Mouse (Mus musculus) E14TG2a.4 (cell line): ENCODE data around the gene Edaradd.

Experiments
- NANOG ChIP-seq: IDR thresholded peaks from 2 replicates; pipeline ENCODE4 v1.6.1; 2014; ENCODE audit warnings: borderline replicate concordance, low read length, mixed read lengths
- POU5F1 ChIP-seq: IDR thresholded peaks from 2 replicates; pipeline ENCODE4 v1.6.1; 2014; ENCODE audit warnings: low read length, borderline replicate concordance

GRCm38 (mm10) chr13:12473724-12474378 is 46.4 kb downstream of the Edaradd start:
- TF ChIP-seq NANOG = no peak
- no peak for TF ChIP-seq POU5F1
